Mouse (Mus musculus): ENCODE results near the gene Bad. TPM values are rescaled to one million over a fixed set of nuclear protein-coding genes. Genes with fewer than 3 reads are reported as not detected.

The Bad gene
- polyA plus RNA-seq, 1 experiment: 36.2 TPM

DNA sequence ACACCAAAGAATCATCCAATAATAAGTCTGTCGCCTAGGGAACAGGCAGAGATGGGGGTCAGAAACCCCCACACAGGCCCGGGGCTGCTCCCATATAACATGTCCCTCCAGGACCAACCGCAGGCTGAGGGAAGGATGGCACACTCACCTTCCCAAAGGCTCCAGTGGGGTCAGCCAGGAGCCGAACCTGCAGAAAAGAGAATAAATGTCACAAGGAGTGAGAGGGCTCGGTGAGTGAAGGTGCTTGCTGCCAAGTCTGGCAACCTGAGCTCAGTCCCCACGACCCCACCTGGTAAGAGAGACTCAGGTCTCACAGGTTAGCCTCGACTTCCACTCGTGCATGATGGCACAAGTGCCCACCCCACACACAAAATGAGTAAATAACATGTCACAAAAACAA, 34.6 kb upstream of the Bad start:
- no peak for TF ChIP-seq CTCF (IDR thresholded peaks at IDR 0.05; ENCODE audit: low read depth, low read length)
- no peak for TF ChIP-seq POLR2A (IDR thresholded peaks at IDR 0.05; ENCODE audit: borderline replicate concordance, low read depth, low read length)
- peaks cover 13% of the 10 kb centered on the region for H3K4me1 ChIP-seq (ENCODE audit: control insufficient read depth, insufficient read depth, low read length)
- 0 out of 2 replicates have a peak overlapping the region, but pooled peaks have one; percentile 35 for H3K27ac ChIP-seq (ENCODE audit: insufficient read depth, low read depth, low read length)
- H3K4me3 ChIP-seq (ENCODE audit: insufficient read depth, low read length): no peak overlapping the region

DNA sequence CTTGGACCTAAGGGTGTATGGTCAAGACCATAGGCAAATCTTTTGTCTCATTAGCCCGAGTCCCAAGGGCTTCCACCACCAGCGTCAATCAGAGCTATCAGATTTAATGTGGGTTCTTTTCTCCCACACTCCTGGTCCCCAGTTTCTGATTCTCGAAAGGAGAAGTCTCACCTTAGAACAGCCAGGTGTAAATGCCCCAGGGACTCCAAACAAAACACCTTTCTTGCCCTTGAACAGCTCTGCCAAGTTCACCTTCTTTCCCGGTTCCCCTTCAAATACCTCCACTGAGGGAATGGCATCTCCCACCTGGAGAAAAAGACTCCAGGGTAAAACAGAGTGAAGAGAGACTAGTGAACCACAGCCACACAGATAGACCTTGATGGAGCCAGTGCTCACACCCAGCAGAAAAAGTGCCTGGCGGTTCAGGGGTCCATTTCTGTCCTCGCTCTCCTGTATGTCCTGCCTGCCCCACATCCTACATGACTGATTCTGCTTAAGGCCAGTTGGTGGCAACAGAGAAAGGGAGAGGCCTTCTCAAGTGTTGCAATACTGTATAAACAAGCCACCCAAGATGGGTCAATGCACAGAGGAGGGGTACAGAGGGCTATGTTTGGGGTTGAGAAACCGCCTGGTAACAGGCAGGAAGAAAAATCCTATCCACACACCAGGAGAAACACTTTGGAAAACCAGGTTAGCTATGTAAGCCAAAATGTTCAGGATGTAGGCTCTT, 33.7 kb upstream of the Bad start:
- H3K4me1 ChIP-seq (ENCODE audit: control insufficient read depth, insufficient read depth, low read length): peaks cover 13% of the 10 kb centered on the region
- TF ChIP-seq POLR2A (IDR thresholded peaks at IDR 0.05; ENCODE audit: borderline replicate concordance, low read depth, low read length) (no peak), CTCF (IDR thresholded peaks at IDR 0.05; ENCODE audit: low read depth, low read length) (0 out of 2 replicates have a peak, but pooled peaks have one; percentile 11)
- H3K4me3 ChIP-seq (ENCODE audit: insufficient read depth, low read length): peak overlapping the region; percentile 81
- peak overlapping the region; percentile 44 for H3K27ac ChIP-seq (ENCODE audit: insufficient read depth, low read depth, low read length)

DNA sequence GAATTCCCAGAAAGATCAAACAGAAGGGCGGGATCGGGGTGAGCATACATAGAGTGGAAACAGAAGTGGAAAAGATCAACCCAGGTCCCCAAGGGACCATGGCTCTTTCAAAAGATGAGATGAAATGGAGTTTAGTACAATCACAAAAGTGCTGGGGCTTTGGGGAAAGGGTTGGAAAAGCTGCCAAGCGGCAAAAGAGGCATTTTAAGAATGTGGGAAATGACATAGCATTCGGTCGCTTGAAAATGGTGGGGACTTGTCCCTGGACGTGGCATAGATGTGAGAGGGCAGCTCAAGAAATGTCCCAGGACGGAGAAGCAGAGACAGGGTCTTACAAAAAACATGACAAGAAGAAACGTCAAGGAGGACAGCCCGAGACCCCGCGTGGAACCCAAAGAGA, 32.6 kb upstream of the Bad start:
- Histone ChIP-seq H3K4me3 (ENCODE audit: insufficient read depth, low read length) (peak overlapping the region; percentile 81), H3K4me1 (ENCODE audit: control insufficient read depth, insufficient read depth, low read length) (peaks cover 13% of the 10 kb centered on the region), H3K27ac (ENCODE audit: insufficient read depth, low read depth, low read length) (peak overlapping the region; percentile 98)
- TF ChIP-seq POLR2A (IDR thresholded peaks at IDR 0.05; ENCODE audit: borderline replicate concordance, low read depth, low read length): no peak
- TF ChIP-seq CTCF (IDR thresholded peaks at IDR 0.05; ENCODE audit: low read depth, low read length): no peak

DNA sequence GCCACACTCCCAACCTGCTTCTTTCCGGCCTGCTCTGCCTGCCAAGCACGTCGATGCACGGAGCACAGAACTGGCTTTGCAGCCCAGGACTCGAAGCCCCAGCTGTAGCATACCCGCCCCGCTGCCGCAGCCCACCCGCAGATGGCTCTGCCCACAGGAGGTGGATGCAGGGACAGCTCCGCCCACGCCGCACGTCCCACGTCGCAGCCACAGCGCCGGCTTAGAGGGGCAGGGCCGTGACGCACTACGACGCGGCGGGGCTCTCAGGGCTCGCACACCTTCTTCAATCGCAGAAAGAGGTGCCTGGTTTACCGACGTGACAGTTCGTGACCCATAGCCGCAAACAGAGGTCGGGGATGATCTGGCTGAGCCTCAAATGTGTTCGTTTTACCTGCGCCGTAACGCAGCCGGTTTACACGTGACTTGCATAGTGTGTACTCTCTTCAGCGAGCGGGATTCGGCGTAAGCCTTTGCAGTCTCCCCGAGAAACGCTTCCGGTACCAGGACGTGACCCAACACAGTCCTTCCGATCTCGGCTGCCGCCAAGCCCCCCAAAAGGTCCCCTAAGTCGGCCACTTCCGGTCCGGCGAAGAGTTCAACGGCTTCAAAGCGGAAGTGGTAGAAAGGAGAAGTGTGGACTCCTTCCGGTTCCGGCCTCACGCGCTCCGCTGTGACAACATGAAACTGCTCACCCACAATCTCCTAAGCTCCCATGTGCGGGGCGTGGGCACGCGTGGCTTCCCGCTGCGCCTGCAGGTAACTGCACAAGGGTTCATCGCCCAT, 32.0 kb upstream of the Bad start, which contains the start of the genes Trmt112 and Prdx5:
Gene Trmt112 (plus strand): TSS at position 192 of the 783 bp plus-strand sequence.
Gene Prdx5 (minus strand): TSS at position 600 of the 783 bp plus-strand sequence.
- TF ChIP-seq CTCF (IDR thresholded peaks at IDR 0.05; ENCODE audit: low read depth, low read length): no peak
- TF ChIP-seq POLR2A (IDR thresholded peaks at IDR 0.05; ENCODE audit: borderline replicate concordance, low read depth, low read length): no peak
- H3K27ac ChIP-seq (ENCODE audit: insufficient read depth, low read depth, low read length): peak within 1 kb of the TSS; percentile 98
- peak within 1 kb of the TSS; percentile 81 for H3K4me3 ChIP-seq (ENCODE audit: insufficient read depth, low read length)
- peaks cover 13% of the 10 kb centered on the region for H3K4me1 ChIP-seq (ENCODE audit: control insufficient read depth, insufficient read depth, low read length)

DNA sequence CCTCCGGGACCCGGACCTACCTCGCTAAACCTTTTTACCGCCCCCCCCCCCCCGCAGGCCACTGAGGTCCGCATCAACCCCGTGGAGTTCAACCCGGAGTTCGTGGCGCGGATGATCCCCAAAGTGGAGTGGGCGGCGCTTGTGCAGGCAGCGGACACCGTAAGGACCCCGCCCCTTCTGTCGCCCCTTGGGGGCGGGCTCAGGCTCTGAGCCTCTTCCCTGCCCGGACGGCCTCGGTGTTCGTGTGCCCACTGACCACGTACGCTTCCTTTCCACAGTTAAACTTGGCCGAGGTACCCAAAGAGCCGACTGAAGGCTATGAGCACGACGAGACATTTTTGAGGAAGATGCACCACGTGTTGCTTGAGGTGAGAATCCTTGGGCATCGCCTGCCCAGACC, 31.4 kb upstream of the Bad start:
- Histone ChIP-seq H3K4me1 (ENCODE audit: control insufficient read depth, insufficient read depth, low read length) (peaks cover 13% of the 10 kb centered on the region), H3K4me3 (ENCODE audit: insufficient read depth, low read length) (peak overlapping the region; percentile 81), H3K27ac (ENCODE audit: insufficient read depth, low read depth, low read length) (peak overlapping the region; percentile 98)

DNA sequence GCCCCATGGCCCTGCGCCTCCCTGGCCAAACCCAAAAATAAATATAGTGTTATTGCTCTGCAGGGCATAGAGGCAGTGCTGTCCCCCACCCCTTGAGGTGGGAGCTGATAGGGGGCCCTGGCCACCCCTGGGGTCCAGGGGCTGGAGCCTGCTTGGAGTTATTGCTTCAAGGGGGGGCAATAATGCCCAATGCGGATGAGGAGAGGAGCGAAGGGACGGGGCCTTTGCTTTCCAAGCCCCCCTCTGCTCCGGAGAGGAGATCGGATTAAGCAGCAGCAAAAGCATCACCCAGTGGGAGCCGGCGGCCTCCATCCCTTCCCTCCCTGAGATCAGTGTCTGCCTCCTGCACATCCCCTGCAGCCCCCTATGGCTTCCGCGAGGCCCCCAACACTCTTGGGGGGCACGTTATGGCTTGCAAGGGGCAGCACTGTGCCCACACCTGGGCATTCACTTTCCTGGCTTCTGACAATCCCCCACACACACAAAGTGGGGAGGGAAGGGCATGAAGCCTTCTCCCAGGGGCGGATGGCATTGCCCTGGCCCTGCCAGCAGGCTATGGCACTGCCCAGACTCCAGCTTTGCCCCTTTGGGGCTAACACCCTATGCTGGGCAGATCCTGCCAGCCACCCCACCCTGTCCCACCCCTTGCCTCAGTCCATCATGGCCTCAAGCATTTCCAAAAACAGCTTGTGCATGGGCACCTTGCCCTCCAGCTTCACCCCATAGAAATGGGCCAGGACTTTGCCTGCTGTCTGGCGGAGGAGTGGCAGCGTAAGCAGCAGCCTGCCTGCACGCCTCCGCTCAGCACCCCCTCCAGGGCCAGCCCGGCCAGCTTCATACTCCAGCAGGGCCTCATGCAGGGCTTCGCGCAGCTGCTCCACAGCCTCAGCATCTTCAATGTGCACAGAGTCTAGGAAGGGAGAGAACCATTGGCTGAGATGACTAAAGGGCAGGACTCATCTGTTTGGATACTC, 30.3 kb upstream of the Bad start:
- no peak for TF ChIP-seq CTCF (IDR thresholded peaks at IDR 0.05; ENCODE audit: low read depth, low read length)
- 0 out of 2 replicates have a peak, but pooled peaks have one; percentile 20 for TF ChIP-seq POLR2A (IDR thresholded peaks at IDR 0.05; ENCODE audit: borderline replicate concordance, low read depth, low read length)
- peak overlapping the region; percentile 39 for H3K27ac ChIP-seq (ENCODE audit: insufficient read depth, low read depth, low read length)
- peak overlapping the region; percentile 81 for H3K4me3 ChIP-seq (ENCODE audit: insufficient read depth, low read length)
- H3K4me1 ChIP-seq (ENCODE audit: control insufficient read depth, insufficient read depth, low read length): peaks cover 13% of the 10 kb centered on the region

DNA sequence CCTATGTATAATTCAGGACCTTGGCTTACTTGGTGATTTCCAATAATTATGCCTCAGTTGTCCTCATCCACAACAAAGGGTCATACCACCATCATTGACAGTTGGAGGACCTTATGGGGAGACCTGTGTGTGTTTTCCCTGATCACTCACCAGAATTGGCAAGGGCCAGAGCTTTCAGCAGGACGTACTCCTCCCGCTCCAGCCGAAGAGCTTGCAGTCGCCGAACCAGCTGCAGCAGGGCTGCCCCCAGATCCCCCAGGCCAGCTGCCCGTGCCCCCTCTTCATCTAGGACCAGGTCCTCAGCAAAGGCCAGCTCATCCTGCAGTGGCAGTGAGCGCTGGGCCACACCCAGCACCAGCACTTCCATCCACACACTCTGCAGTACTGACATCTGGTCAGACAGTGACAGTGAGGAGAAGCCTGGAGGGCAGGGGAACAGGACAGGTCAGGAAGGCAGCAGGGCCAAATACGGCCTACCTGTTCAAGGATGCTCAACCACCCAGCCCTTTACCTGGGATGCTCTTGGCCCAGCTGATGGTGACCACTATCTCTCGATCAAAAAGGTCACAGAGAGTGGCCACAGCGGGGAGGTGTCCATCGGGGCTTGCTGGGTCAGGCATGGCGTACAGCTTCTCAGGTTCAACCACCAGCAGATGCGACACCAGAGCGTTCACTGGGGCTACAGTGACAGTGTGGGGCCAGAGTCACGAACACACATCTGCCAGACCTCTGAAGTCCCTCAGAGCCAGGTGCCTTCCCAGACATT, 29.3 kb upstream of the Bad start:
- no peak for TF ChIP-seq CTCF (IDR thresholded peaks at IDR 0.05; ENCODE audit: low read depth, low read length)
- peaks cover 6% of the 10 kb centered on the region for H3K4me1 ChIP-seq (ENCODE audit: control insufficient read depth, insufficient read depth, low read length)
- no peak overlapping the region for H3K4me3 ChIP-seq (ENCODE audit: insufficient read depth, low read length)

DNA sequence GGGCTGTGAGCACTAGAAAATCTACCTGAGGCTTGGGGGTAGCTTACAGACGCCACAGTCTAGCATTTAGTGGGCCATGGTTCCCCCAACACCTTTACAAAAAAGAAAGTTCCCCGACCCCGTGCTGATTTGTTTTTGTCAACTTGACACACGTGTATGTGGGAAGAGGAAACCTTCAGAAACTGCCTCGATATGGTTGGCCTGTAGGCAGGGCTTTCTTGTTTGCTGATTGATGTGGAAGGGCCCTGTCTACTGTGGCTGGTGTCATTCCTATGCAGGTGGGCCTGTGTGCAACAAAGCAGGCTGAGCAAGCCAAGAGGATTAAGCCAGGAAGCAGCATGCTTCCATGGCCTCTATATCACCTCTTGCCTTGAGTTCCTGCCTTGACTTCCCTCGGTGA, 28.6 kb upstream of the Bad start:
- TF ChIP-seq POLR2A (IDR thresholded peaks at IDR 0.05; ENCODE audit: borderline replicate concordance, low read depth, low read length) (no peak), CTCF (IDR thresholded peaks at IDR 0.05; ENCODE audit: low read depth, low read length) (no peak)
- Histone ChIP-seq H3K4me1 (ENCODE audit: control insufficient read depth, insufficient read depth, low read length) (peaks cover under 1% of the 10 kb centered on the region), H3K4me3 (ENCODE audit: insufficient read depth, low read length) (no peak overlapping the region), H3K27ac (ENCODE audit: insufficient read depth, low read depth, low read length) (no peak overlapping the region)

More for the DNA sequence above, 29.3 kb upstream of the Bad start:
- no peak overlapping the region for H3K27ac ChIP-seq (ENCODE audit: insufficient read depth, low read depth, low read length)

DNA sequence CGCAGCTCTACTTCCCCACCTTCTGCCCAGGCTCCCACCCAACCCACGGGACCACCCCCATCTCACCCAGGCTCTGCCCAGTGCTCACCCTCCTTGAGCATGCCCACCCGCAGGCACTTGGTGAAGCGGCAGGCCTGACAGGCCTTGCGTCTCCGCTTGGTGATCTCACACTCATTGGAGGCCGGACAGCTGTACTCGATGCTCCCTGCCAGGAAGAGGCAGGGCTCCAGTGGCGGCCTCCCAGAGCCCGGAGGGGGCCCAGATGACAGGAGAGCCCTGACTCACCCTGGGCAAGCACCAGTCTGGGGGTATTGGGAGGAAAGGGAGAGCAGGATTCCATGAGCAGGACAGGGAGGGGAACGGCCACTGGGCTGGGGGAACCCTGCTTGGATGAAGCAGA, 27.7 kb upstream of the Bad start:
- no peak for TF ChIP-seq POLR2A (IDR thresholded peaks at IDR 0.05; ENCODE audit: borderline replicate concordance, low read depth, low read length)
- no peak for TF ChIP-seq CTCF (IDR thresholded peaks at IDR 0.05; ENCODE audit: low read depth, low read length)
- H3K27ac ChIP-seq (ENCODE audit: insufficient read depth, low read depth, low read length): no peak overlapping the region
- H3K4me3 ChIP-seq (ENCODE audit: insufficient read depth, low read length): no peak overlapping the region
- H3K4me1 ChIP-seq (ENCODE audit: control insufficient read depth, insufficient read depth, low read length): no peaks in the 10 kb centered on the region

Data from bone marrow macrophage, adult 2 months (primary cell).